Mouse (Mus musculus) gastrocnemius, adult 18-20 months (tissue): Measurements from ENCODE around the gene Porcn. TPM values are rescaled to one million over a fixed set of nuclear protein-coding genes. Genes with fewer than 3 reads are reported as not detected.

ENCODE experiments used
- DNase-seq: peaks from one replicate; pipeline ENCODE4 v3.0.0; 2021; ENCODE audit warnings: low spot score
- total RNA-seq, 2 experiments: library from RNA; stranded (reverse); gene quantifications; 2 replicates each; pipeline ENCODE4 v1.2.3; 2021

The Porcn gene
- total RNA-seq, 2 experiments from 2014 or later = 4.3 to 4.4 TPM

- no peak for DNase-seq
These were observed 421 bp upstream of the Porcn start for GRCm38 (mm10) chrX:8206694-8207197.

- no peak for DNase-seq
These were observed 774 bp downstream of the Porcn start for GRCm38 (mm10) chrX:8205551-8205950.

GRCm38 (mm10) chrX:8205088-8205487 lies 1.2 kb downstream of the Porcn start:
- DNase-seq = no peak

- DNase-seq = no peak
These were observed 2.2 kb downstream of the Porcn start for GRCm38 (mm10) chrX:8204076-8204475.

GRCm38 (mm10) chrX:8203105-8203504 lies 3.2 kb downstream of the Porcn start:
- no peak for DNase-seq

- no peak for DNase-seq
These were observed 13.0 kb downstream of the Porcn start, which contains the start of gene Ebp for GRCm38 (mm10) chrX:8193419-8193723. Ebp (minus strand) TSS chrX:8193512.

GRCm38 (mm10) chrX:8192640-8193418 lies 13.5 kb downstream of the Porcn start:
- DNase-seq = peak; percentile 80

GRCm38 (mm10) chrX:8192126-8192639 lies 14.1 kb downstream of the Porcn start:
- peak; percentile 1 for DNase-seq

GRCm38 (mm10) chrX:8182871-8183540 lies 23.3 kb downstream of the Porcn start:
- no peak for DNase-seq

- no peak for DNase-seq
These were observed 26.7 kb downstream of the Porcn start for GRCm38 (mm10) chrX:8179646-8180045.

GRCm38 (mm10) chrX:8178871-8179270 lies 27.5 kb downstream of the Porcn start:
- no peak for DNase-seq

- peak; percentile 87 for DNase-seq
These were observed 30.6 kb downstream of the Porcn start, which contains the start of gene Tbc1d25 for GRCm38 (mm10) chrX:8175504-8176385. Tbc1d25 (minus strand) TSS chrX:8176181.

GRCm38 (mm10) chrX:8175169-8175503 lies 31.2 kb downstream of the Porcn start:
- no peak for DNase-seq

- DNase-seq = no peak
These were observed 38.3 kb downstream of the Porcn start for GRCm38 (mm10) chrX:8167716-8168647.

- DNase-seq = no peak
These were observed 41.9 kb downstream of the Porcn start for GRCm38 (mm10) chrX:8164471-8164870.

- no peak for DNase-seq
These were observed 43.2 kb downstream of the Porcn start for GRCm38 (mm10) chrX:8163076-8163475.

GRCm38 (mm10) chrX:8145153-8145991 lies 61.0 kb downstream of the Porcn start, which contains the start of gene Rbm3:
Rbm3 (minus strand) TSS chrX:8145880.
- DNase-seq = peak; percentile 85
